Mouse (Mus musculus): Measurements from ENCODE around the gene Dhtkd1.

- no peak for TF ChIP-seq TAL1 (IDR thresholded peaks at IDR 0.05; ENCODE audit: low read length)
- TF ChIP-seq GATA1 (IDR thresholded peaks at IDR 0.05; ENCODE audit: low read length), result no peak
These were observed 79.8 kb downstream of the Dhtkd1 start, which contains the start of gene Gm13199 for GRCm38 (mm10) chr2:5862834-5863233.

Data from erythroblast, embryonic 14.5 days (primary cell).